Mouse (Mus musculus) right cerebral cortex, postnatal 14 days (tissue): ENCODE data around the gene Opn1mw.
"Not testable (repeated sequence)": the region's sequence is repeated elsewhere in the genome, so short reads cannot be mapped to it uniquely, and the experiment has no call there.

ENCODE experiments used
- DNase-seq: peaks from one replicate; pipeline ENCODE4 v3.0.0; 2022

The Opn1mw gene

GRCm38 (mm10) chrX:74127164-74127563 lies at the start of gene Opn1mw:
Gene Opn1mw (plus strand): TSS chrX:74127464.
- no peak for DNase-seq

GRCm38 (mm10) chrX:74084276-74084837 lies 42.9 kb upstream of the Opn1mw start:
- DNase-seq = no peak

DNA sequence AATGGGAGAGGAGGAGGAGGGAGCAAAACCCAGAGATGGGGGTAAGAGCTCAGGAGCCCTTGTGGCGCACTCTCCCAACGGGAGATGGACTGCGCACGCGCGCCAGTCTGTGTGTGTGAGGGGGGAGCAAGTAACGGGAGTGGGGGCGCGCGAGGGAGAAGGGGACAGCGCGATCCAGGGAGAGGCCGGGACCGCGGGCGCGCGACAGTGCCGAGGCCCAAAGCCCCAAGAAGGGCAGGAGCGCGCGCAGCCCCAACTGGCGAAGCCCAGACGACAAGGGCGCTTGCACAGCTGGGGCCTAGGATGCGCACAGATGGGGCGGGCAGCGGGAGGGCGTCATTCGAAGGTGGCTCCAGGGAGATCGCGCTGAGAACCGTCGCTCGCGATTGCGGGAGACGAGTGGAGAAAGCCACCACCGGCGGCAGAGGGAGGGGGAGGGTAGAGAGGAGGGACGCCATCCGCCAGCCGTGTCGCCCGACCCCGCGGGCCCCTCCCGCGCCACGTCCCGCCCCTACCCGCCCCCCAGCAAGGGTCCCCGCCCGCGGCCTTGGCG lies 42.2 kb upstream of the Opn1mw start:
- peak; percentile 78 for DNase-seq

- DNase-seq = peak; percentile 96
Measured at GRCm38 (mm10) chrX:74085601-74086038, 41.6 kb upstream of the Opn1mw start.

DNA sequence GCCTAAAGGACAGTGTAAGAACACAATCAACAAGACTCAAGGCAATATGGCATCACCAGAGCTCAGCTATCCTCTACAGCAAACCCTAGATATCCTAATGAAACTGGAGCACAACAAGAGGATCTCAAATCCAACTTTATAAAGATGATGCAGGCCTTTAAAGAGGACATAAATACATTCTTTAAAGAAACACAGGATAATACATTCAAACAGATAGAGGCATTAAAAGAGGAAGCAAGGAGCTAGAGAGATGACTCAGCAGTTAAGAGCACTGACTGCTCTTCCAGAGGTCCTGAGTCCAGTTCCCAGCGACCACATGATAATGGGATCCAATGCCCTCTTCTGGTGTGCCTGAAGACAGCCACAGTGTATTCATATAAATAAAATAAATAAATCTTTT lies 32.1 kb upstream of the Opn1mw start:
- DNase-seq = no peak

DNA sequence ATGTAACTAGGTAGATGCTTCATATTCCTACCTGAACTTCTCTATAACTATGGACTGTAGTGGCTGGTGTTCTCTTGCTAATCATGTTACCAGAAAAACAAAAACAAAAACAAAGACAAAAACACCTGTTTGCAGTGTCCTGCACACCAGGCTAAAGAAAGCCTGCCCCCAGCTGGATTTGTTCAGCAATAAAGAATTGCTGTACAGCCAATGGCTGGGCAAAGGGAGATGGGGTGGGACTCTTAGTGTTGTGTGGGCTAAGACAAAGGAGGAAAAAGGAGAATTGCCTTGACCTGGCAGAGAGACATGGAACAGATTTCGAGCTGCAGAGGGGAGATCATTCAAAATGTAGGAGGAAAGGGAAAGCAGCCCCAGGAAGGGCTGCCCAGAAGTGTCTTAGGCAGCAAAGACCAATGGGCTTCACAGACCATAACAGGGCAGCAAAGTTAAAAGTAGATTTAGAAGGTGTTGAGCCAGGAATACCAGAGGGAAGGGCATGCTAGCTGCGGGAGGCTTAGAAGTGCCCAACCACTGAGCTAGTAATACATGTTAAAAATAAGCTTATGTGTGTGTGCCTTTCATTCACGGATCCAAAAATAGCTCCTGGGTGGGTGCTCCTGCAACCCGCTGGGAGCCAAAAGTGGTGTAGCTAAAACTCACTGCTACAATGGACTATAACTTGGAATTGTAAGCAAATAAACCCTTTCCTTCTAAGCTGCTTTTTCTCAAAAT lies 23.6 kb upstream of the Opn1mw start:
- DNase-seq = no peak

GRCm38 (mm10) chrX:74105916-74106315 lies 21.3 kb upstream of the Opn1mw start:
- no peak for DNase-seq

GRCm38 (mm10) chrX:74108747-74109146 lies 18.5 kb upstream of the Opn1mw start:
- no peak for DNase-seq

DNA sequence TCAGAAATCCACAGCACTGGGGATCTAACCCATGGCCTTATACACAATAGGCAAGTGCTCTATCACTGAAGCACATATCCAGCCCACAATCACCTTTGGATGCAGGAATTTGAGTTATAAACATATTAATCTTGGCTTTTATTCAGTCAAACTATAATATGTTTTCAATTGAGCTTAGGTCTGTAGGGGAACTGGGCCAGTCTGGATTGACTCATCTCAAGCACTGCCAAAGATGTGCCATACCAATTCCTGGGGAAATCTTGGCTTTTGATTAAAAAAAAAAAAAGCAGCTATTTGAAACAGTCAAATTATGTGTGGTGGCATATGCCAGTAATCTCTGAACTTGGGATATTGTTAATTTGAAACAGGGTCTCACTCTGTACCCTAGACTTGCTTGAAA lies 13.2 kb upstream of the Opn1mw start:
- no peak for DNase-seq

DNA sequence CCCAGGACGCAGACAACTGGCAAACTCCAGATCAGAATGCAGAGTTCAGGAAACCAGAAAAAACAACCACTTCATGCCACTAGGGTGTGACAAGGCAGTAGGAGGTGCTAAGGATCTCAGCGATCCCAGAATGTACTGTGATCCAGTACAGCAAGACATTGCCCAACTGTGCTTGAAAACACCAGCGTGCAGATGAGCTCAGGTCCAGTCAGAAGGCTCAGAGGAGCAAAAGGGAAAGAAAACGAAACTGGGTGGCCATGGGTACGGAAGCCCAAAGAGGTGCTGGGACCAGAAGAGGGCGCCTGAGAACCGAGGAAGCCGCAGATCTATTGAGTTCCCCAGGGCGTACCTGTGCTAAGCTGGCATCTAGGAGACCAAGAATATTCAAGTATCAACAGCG lies 11.8 kb upstream of the Opn1mw start:
- peak; percentile 62 for DNase-seq

DNA sequence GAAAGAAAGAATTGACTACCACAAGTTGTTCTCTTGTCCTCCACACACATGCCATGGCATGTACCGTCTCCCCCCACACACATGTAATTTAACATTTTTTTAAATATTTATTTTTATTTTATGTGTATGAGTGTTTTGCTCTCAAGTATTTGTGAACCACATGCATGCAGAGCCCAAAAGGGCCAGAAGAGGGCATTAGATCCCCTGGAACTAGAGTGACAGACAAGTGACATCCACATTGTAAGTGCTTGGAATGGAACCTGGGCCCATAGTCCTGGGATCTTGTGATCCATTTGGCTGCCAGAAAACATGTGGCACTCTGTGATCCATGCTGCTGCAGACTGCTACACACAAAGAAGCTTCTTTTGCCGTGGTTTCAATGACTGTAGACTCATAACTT lies 2.3 kb upstream of the Opn1mw start:
- DNase-seq = no peak

DNA sequence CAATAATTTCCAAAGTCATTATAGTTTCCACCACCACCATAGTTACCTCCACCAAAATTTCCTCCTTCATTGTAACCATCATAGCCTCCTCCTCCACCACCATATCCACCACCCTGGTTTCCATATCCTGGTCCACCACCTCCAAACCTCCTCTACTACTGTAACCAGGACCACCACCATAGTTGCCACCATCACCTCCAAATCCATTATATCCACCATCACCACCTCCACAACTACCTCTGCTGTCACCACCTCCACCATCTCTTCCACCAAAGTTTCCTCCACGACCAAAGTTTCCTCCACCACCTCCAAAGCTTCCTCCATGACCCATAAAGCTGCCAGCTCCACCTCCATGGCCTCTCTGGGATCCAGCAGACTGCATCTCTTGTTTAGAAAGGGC lies 8.0 kb downstream of the Opn1mw start, which contains the start of gene Mecp2:
Gene Mecp2, minus strand, starts transcription at position 101 of the 400 bp plus-strand sequence.
- not testable (repeated sequence) for DNase-seq

DNA sequence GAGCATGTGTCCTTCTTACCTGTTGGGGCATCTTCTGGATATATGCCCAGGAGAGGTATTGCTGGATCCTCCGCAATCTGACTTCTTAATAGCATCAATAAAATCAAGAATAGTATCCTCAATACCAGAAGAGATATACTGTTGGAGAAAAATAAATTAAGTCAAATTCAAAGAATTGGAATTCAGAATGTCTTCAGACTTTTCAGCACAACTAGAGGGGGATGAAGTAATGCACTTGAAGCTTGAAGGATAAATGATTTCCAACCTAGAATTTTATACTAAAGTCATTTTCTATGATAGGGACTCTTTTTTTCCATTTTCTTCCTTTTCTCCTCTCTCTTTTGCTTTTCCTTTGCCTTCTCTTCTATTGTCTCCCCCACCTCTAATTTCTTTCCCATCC lies 40.5 kb downstream of the Opn1mw start, which contains the start of gene Tex28:
Gene Tex28, minus strand, starts transcription at position 101 of the 400 bp plus-strand sequence.
- DNase-seq = no peak

GRCm38 (mm10) chrX:74176959-74177358 lies 49.7 kb downstream of the Opn1mw start, which contains the start of gene Tktl1:
Gene Tktl1 (plus strand): TSS chrX:74177259.
- DNase-seq = no peak
